Mouse (Mus musculus) gastrocnemius, postnatal 14 days (tissue): Measurements from ENCODE around the gene Sgk1. TPM values are rescaled to one million over a fixed set of nuclear protein-coding genes. Genes with fewer than 3 reads are reported as not detected.

ENCODE experiments used
- DNase-seq: peaks from one replicate; pipeline ENCODE4 v3.0.0; 2021; ENCODE audit warnings: mixed read lengths
- intact Hi-C: fragments of 180-260 bp; cut with DNase I; formaldehyde crosslinking; loops from one replicate; pipeline ENCODE4 v1.15.1; 2025; ENCODE audit warnings: low total_unique reads
- total RNA-seq, 2 experiments: library from RNA; stranded (reverse); gene quantifications; 2 replicates each; pipeline ENCODE4 v1.2.3; 2021

Sgk1 gene
- total RNA-seq, 2 experiments from 2014 or later: 137 to 328 TPM

- DNase-seq: no peak
- intact Hi-C loops: loop anchor here (5.0 kb wide), 1 partner anchor 543 kb away; no protein-coding TSS in a partner anchor
Observed at GRCm38 (mm10) chr10:22034303-22034702, 152.3 kb downstream of the Sgk1 start.

GRCm38 (mm10) chr10:22036256-22036655, 154.3 kb downstream of the Sgk1 start:
- peak; percentile 19 for DNase-seq
- intact Hi-C loops: loop anchor here (5.0 kb wide), 1 partner anchor 126 kb away; no protein-coding TSS in a partner anchor

Other genes with a start within 250 kb of the Sgk1 start
- gene 4930444G20Rik, start 185.9 kb downstream of the Sgk1 start, total RNA-seq: not detected